Mouse (Mus musculus) lung, postnatal 0 days (tissue): Measurements from ENCODE around the gene Ppp6r1. TPM values are rescaled to one million over a fixed set of nuclear protein-coding genes. Genes with fewer than 3 reads are reported as not detected.
"Not testable (repeated sequence)": the region's sequence is repeated elsewhere in the genome, so short reads cannot be mapped to it uniquely, and the experiment has no call there.

ENCODE experiments used
- ATAC-seq: fragments of 200-750 bp; cut with Nextera tagmentation; 2 replicates; pipeline ENCODE4 v1.8.0; 2017; ENCODE audit warnings: moderate library complexity
- DNase-seq: peaks from one replicate; pipeline ENCODE4 v3.0.0-alpha.2; 2016; ENCODE audit warnings: low spot score
- H3K27ac ChIP-seq: fragments of 300-500 bp; sonication (generic); 2 replicates; pipeline ENCODE4 v1.5.1; 2014; ENCODE audit warnings: antibody characterized with exemption, mild to moderate bottlenecking, low read length, mixed read lengths
- H3K27me3 ChIP-seq: fragments of 300-500 bp; sonication (generic); replicated peaks from 2 replicates; pipeline ENCODE4 v1.6.1; 2014; ENCODE audit warnings: low read length, mixed read lengths; ENCODE audit not compliant: insufficient read depth
- H3K36me3 ChIP-seq: fragments of 300-500 bp; sonication (generic); 2 replicates; pipeline ENCODE4 v1.6.1; 2014; ENCODE audit warnings: low read length, mixed read lengths; ENCODE audit not compliant: insufficient read depth
- H3K4me1 ChIP-seq: fragments of 300-500 bp; sonication (generic); 2 replicates; pipeline ENCODE4 v1.6.1; 2014; ENCODE audit warnings: antibody characterized with exemption, low read depth, low read length, mixed read lengths; ENCODE audit not compliant: insufficient read depth
- H3K4me2 ChIP-seq: fragments of 300-500 bp; sonication (generic); replicated peaks from 2 replicates; pipeline ENCODE4 v1.6.1; 2014; ENCODE audit warnings: low read depth, mild to moderate bottlenecking, low read length, moderate library complexity, mixed read lengths
- H3K4me3 ChIP-seq: fragments of 300-500 bp; sonication (generic); 2 replicates; pipeline ENCODE4 v1.5.1; 2014; ENCODE audit warnings: low read depth, low read length
- H3K9ac ChIP-seq: fragments of 300-500 bp; sonication (generic); replicated peaks from 2 replicates; pipeline ENCODE4 v1.6.1; 2014; ENCODE audit warnings: low read depth, mild to moderate bottlenecking
- H3K9me3 ChIP-seq: fragments of 300-500 bp; sonication (generic); 2 replicates; pipeline ENCODE4 v1.6.1; 2016; ENCODE audit warnings: low read length, mixed read lengths
- CTCF ChIP-seq: IDR thresholded peaks from 2 replicates; pipeline ENCODE4 v1.5.1; 2016; ENCODE audit warnings: antibody characterized with exemption, mild to moderate bottlenecking
- EP300 ChIP-seq: IDR thresholded peaks from 2 replicates; pipeline ENCODE4 v1.6.1; 2016; ENCODE audit warnings: antibody characterized with exemption, mild to moderate bottlenecking, control low read depth
- WGBS: fragments of 180-500 bp; shearing (Covaris S2); extraction: QIAGEN DNeasy Blood & Tissue Kit; methylation state at CpG from one replicate; pipeline ENCODE4 v1.1.7; 2014; 5-methylcytosine and 5-hydroxymethylcytosine counted together
- polyA plus RNA-seq: library from polyadenylated mRNA; unstranded; fragments of >200 nt; fragmentation: Nextera tagmentation; extraction: Ambion mirVana; gene quantifications from 2 replicates; pipeline ENCODE4 v1.2.1, GENCODE M21; 2015

The Ppp6r1 gene
- polyA plus RNA-seq, 1 experiment from 2014 or later = 6.8 TPM

GRCm38 (mm10) chr7:4602969-4603368 is 55.9 kb downstream of the Ppp6r1 start:
- 84% methylated on average over 6 of the region's 6 CpGs for WGBS
- no peak overlapping the region for H3K9ac ChIP-seq
- no peaks in the 10 kb centered on the region for H3K4me1 ChIP-seq
- no peaks in the 10 kb centered on the region for H3K27me3 ChIP-seq
- H3K4me3 ChIP-seq = no peak overlapping the region
- no peaks in the 10 kb centered on the region for H3K36me3 ChIP-seq
- no peak for DNase-seq
- no peaks in the 10 kb centered on the region for H3K9me3 ChIP-seq
- H3K4me2 ChIP-seq = no peak overlapping the region
- H3K27ac ChIP-seq = no peak overlapping the region
- no peak for ATAC-seq
- TF ChIP-seq EP300 = no peak
- TF ChIP-seq CTCF = no peak

GRCm38 (mm10) chr7:4597046-4597445 is 61.8 kb downstream of the Ppp6r1 start:
- H3K9me3 ChIP-seq, H3K27ac ChIP-seq, ATAC-seq, H3K27me3 ChIP-seq, H3K4me1 ChIP-seq, H3K9ac ChIP-seq, H3K4me2 ChIP-seq, H3K4me3 ChIP-seq, H3K36me3 ChIP-seq: not testable (repeated sequence)
- peak; percentile 2 for DNase-seq
- WGBS = 60% methylated on average over 4 of the region's 4 CpGs

Other genes starting within 250 kb of the Ppp6r1 start
- 14.1 and 17.4 TPM in 2 replicates for gene Rdh13, start 213.4 kb downstream of the Ppp6r1 start, polyA plus RNA-seq
- 15.0 and 22.5 TPM in 2 replicates for gene Eps8l1, start 198.3 kb downstream of the Ppp6r1 start, polyA plus RNA-seq
- gene Ppp1r12c, start 157.3 kb downstream of the Ppp6r1 start, polyA plus RNA-seq = 52.6 and 55.4 TPM in 2 replicates
- gene Tnnt1, start 142.6 kb downstream of the Ppp6r1 start, polyA plus RNA-seq = 14.0 and 17.8 TPM in 2 replicates
- gene Tnni3, start 134.8 kb downstream of the Ppp6r1 start, polyA plus RNA-seq = 81.3 and 95.6 TPM in 2 replicates
- 3.3 and 3.4 TPM in 2 replicates for gene Dnaaf3, start 126.6 kb downstream of the Ppp6r1 start, polyA plus RNA-seq
- 7.1 and 8.1 TPM in 2 replicates for gene Syt5, start 111.5 kb downstream of the Ppp6r1 start, polyA plus RNA-seq
- not detected in 2 replicates for gene Ptprh, start 55.0 kb downstream of the Ppp6r1 start, polyA plus RNA-seq
- gene Tmem86b, start 27.6 kb downstream of the Ppp6r1 start, polyA plus RNA-seq = 0.90 and 0.91 TPM in 2 replicates
- gene Hspbp1, start 26.0 kb upstream of the Ppp6r1 start, polyA plus RNA-seq = 49.7 and 54.4 TPM in 2 replicates
- gene Brsk1, start 31.6 kb upstream of the Ppp6r1 start, polyA plus RNA-seq = 0.31 and 0.45 TPM in 2 replicates
- 0.25 and 0.35 TPM in 2 replicates for gene Tmem150b, start 66.2 kb upstream of the Ppp6r1 start, polyA plus RNA-seq
- 31.9 and 34.4 TPM in 2 replicates for gene Kmt5c, start 81.1 kb upstream of the Ppp6r1 start, polyA plus RNA-seq
- gene Cox6b2, start 94.1 kb upstream of the Ppp6r1 start, polyA plus RNA-seq = 67.7 and 77.9 TPM in 2 replicates
- not detected in 2 replicates for gene Fam71e2, start 112.3 kb upstream of the Ppp6r1 start, polyA plus RNA-seq
- gene Il11, start 123.8 kb upstream of the Ppp6r1 start, polyA plus RNA-seq = 0.29 and 0.64 TPM in 2 replicates
- gene Tmem190, start 123.9 kb upstream of the Ppp6r1 start, polyA plus RNA-seq = 0.55 and 0.74 TPM in 2 replicates
- gene Tmem238, start 130.6 kb upstream of the Ppp6r1 start, polyA plus RNA-seq = 39.2 and 45.4 TPM in 2 replicates
- 282 and 294 TPM in 2 replicates for gene Rpl28, start 133.9 kb upstream of the Ppp6r1 start, polyA plus RNA-seq
- 158 and 162 TPM in 2 replicates for gene Ube2s, start 153.6 kb upstream of the Ppp6r1 start, polyA plus RNA-seq
- 0.43 and 0.51 TPM in 2 replicates for gene Shisa7, start 185.7 kb upstream of the Ppp6r1 start, polyA plus RNA-seq
- gene Isoc2b, start 211.2 kb upstream of the Ppp6r1 start, polyA plus RNA-seq = 12.7 and 16.1 TPM in 2 replicates
- gene Isoc2a, start 218.1 kb upstream of the Ppp6r1 start, polyA plus RNA-seq = 0.53 and 0.57 TPM in 2 replicates
- gene Gm36210, start 247.5 kb upstream of the Ppp6r1 start, polyA plus RNA-seq = not detected in 2 replicates